Mouse (Mus musculus): ENCODE measurements around the gene Gabrr3. TPM values are rescaled to one million over a fixed set of nuclear protein-coding genes. Genes with fewer than 3 reads are reported as not detected.

Gene Gabrr3
- polyA plus RNA-seq, 1 experiment from 2014 or later = 0.12 TPM

DNA sequence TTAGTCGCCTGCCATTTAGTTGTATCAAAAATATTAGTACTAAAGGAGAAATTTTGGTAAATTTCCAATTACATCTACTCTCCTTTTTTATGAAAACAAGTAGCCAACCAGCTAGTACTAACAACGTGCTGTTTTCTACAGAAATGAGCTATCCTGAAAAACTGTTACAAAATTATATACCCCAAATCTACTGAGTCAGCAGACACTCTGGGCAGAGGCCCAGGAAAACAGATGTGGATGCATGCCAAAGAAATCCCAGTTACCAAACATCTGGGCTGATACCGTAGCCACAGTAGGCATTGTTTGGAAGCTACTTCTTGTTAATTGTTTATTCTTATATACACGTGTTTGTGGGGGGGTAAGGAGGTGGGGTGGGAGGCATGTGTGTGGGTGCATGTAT is 6.3 kb downstream of the Gabrr3 start:
- Histone ChIP-seq H3K4me2 (ENCODE audit: low read depth, severe bottlenecking) (no peak overlapping the region), H3K9ac (ENCODE audit: low read length) (no peak overlapping the region), H3K4me3 (ENCODE audit: low read depth, low read length) (no peak overlapping the region), H3K27ac (replicated peaks; ENCODE audit: low read depth, low read length) (no peak overlapping the region), H3K9me3 (ENCODE audit: control insufficient read depth, low read length) (no peaks in the 10 kb centered on the region), H3K36me3 (ENCODE audit: control insufficient read depth, insufficient read depth, low read length) (no peaks in the 10 kb centered on the region), H3K4me1 (ENCODE audit: control insufficient read depth, insufficient read depth, low read length) (no peaks in the 10 kb centered on the region), H3K27me3 (ENCODE audit: control insufficient read depth, insufficient read depth, low read length) (no peaks in the 10 kb centered on the region)
- WGBS = 72% methylated on average over 4 of the region's 4 CpGs
- ATAC-seq (ENCODE audit: insufficient number of reproducible peaks, low FRiP score, low TSS enrichment, low read depth) (no peak), DNase-seq (ENCODE audit: low spot score) (no peak)

DNA sequence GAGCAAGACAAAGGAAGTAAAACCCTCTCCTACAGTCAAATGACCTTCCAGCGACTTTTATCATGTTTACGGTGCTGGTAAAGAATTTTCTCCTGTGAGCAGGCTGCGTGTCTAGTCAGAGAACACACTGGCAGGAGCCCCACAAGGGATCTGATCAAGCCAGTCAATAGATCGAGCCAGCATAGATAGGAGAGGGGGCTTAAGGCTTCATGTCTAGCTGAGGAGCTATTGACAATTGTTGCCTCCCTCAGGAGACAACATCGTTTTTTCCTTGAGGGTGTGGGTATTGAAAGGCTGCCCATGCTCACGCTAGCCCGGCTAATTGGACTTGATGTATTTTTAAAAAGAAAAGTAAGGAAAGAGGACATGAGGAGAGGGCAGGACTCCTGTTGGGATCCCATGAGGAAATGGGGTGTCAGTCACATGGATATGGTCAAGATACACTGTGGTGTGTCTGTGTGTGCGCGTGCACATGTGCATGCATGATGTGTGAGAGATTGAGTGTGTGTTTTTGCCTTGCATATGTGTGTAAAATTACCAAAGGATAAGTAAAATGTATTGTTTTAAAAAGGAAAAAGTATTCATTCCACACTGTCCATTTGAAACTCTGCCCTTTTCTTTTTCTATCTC is 13.2 kb downstream of the Gabrr3 start:
- Histone ChIP-seq H3K27me3 (ENCODE audit: control insufficient read depth, insufficient read depth, low read length) (no peaks in the 10 kb centered on the region), H3K4me2 (ENCODE audit: low read depth, severe bottlenecking) (no peak overlapping the region), H3K4me1 (ENCODE audit: control insufficient read depth, insufficient read depth, low read length) (no peaks in the 10 kb centered on the region), H3K9ac (ENCODE audit: low read length) (no peak overlapping the region), H3K9me3 (ENCODE audit: control insufficient read depth, low read length) (no peaks in the 10 kb centered on the region), H3K36me3 (ENCODE audit: control insufficient read depth, insufficient read depth, low read length) (no peaks in the 10 kb centered on the region), H3K4me3 (ENCODE audit: low read depth, low read length) (no peak overlapping the region), H3K27ac (replicated peaks; ENCODE audit: low read depth, low read length) (no peak overlapping the region)
- 71% methylated on average over 9 of the region's 9 CpGs for WGBS
- ATAC-seq (ENCODE audit: insufficient number of reproducible peaks, low FRiP score, low TSS enrichment, low read depth) (no peak), DNase-seq (ENCODE audit: low spot score) (no peak)

DNA sequence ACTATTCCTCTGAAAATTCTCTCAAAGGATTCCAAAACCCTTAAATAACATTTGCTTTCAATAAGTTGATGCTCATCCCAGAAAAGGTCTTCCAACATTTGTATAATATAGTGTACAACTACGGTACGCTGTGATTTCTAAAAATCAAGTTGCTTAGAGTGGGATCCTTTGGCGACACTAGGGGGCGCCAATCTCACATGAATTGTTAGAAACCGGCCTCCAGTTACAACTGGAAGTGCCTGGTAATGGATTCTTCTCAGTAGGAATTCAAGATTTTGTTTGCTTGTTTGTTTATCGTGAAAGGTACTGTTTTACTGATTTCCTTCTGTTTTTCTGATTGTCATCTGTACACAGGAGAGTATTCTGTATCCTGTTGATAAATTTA is 13.7 kb downstream of the Gabrr3 start:
- 14% methylated on average over 6 of the region's 6 CpGs for WGBS
- ATAC-seq (ENCODE audit: insufficient number of reproducible peaks, low FRiP score, low TSS enrichment, low read depth) (no peak), DNase-seq (ENCODE audit: low spot score) (peak; percentile 84)
- Histone ChIP-seq H3K9me3 (ENCODE audit: control insufficient read depth, low read length) (no peaks in the 10 kb centered on the region), H3K4me1 (ENCODE audit: control insufficient read depth, insufficient read depth, low read length) (no peaks in the 10 kb centered on the region), H3K27ac (replicated peaks; ENCODE audit: low read depth, low read length) (no peak overlapping the region), H3K4me2 (ENCODE audit: low read depth, severe bottlenecking) (no peak overlapping the region), H3K36me3 (ENCODE audit: control insufficient read depth, insufficient read depth, low read length) (no peaks in the 10 kb centered on the region), H3K27me3 (ENCODE audit: control insufficient read depth, insufficient read depth, low read length) (no peaks in the 10 kb centered on the region), H3K4me3 (ENCODE audit: low read depth, low read length) (no peak overlapping the region), H3K9ac (ENCODE audit: low read length) (no peak overlapping the region)

- H3K36me3 ChIP-seq (ENCODE audit: control insufficient read depth, insufficient read depth, low read length) = no peaks in the 10 kb centered on the region
- H3K9ac ChIP-seq (ENCODE audit: low read length) = no peak overlapping the region
- H3K9me3 ChIP-seq (ENCODE audit: control insufficient read depth, low read length) = no peaks in the 10 kb centered on the region
- WGBS = 45% methylated on average over 13 of the region's 13 CpGs
- no peak overlapping the region for H3K27ac ChIP-seq (replicated peaks; ENCODE audit: low read depth, low read length)
- no peak overlapping the region for H3K4me2 ChIP-seq (ENCODE audit: low read depth, severe bottlenecking)
- DNase-seq (ENCODE audit: low spot score) (no peak), ATAC-seq (ENCODE audit: insufficient number of reproducible peaks, low FRiP score, low TSS enrichment, low read depth) (no peak)
- no peak overlapping the region for H3K4me3 ChIP-seq (ENCODE audit: low read depth, low read length)
- H3K4me1 ChIP-seq (ENCODE audit: control insufficient read depth, insufficient read depth, low read length) = no peaks in the 10 kb centered on the region
- no peaks in the 10 kb centered on the region for H3K27me3 ChIP-seq (ENCODE audit: control insufficient read depth, insufficient read depth, low read length)
Measured at GRCm38 (mm10) chr16:59421571-59422345, 14.6 kb downstream of the Gabrr3 start.

GRCm38 (mm10) chr16:59427960-59428359 is 20.8 kb downstream of the Gabrr3 start:
- H3K27ac ChIP-seq (replicated peaks; ENCODE audit: low read depth, low read length) = no peak overlapping the region
- H3K9ac ChIP-seq (ENCODE audit: low read length) = no peak overlapping the region
- no peaks in the 10 kb centered on the region for H3K9me3 ChIP-seq (ENCODE audit: control insufficient read depth, low read length)
- DNase-seq (ENCODE audit: low spot score) (no peak), ATAC-seq (ENCODE audit: insufficient number of reproducible peaks, low FRiP score, low TSS enrichment, low read depth) (no peak)
- H3K4me2 ChIP-seq (ENCODE audit: low read depth, severe bottlenecking) = no peak overlapping the region
- no peaks in the 10 kb centered on the region for H3K36me3 ChIP-seq (ENCODE audit: control insufficient read depth, insufficient read depth, low read length)
- H3K4me3 ChIP-seq (ENCODE audit: low read depth, low read length) = no peak overlapping the region
- H3K27me3 ChIP-seq (ENCODE audit: control insufficient read depth, insufficient read depth, low read length) = no peaks in the 10 kb centered on the region
- WGBS = 78% methylated on average over 7 of the region's 7 CpGs
- H3K4me1 ChIP-seq (ENCODE audit: control insufficient read depth, insufficient read depth, low read length) = no peaks in the 10 kb centered on the region

DNA sequence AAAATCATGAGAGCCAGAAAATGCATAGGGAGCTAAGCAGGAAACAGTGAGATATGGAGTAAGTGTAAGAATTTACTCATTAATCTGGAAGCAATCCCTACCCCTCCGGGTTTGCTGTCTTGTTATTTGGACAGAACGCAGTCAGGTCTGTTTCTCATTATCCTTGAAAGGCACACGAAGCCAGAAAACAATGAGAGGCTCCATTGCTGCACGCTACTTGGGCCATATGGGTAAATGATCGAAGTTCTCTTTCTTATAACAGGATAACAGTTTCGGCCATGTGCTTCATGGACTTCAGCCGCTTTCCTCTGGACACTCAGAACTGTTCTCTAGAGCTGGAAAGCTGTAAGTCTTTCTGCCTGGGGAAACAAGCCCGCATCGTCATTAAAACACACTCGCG is 26.0 kb downstream of the Gabrr3 start:
- WGBS = 34% methylated on average over 11 of the region's 11 CpGs
- Histone ChIP-seq H3K4me3 (ENCODE audit: low read depth, low read length) (no peak overlapping the region), H3K36me3 (ENCODE audit: control insufficient read depth, insufficient read depth, low read length) (no peaks in the 10 kb centered on the region), H3K4me1 (ENCODE audit: control insufficient read depth, insufficient read depth, low read length) (peaks cover 3% of the 10 kb centered on the region; the same call in 1 of the 2 replicates), H3K4me2 (ENCODE audit: low read depth, severe bottlenecking) (no peak overlapping the region), H3K27me3 (ENCODE audit: control insufficient read depth, insufficient read depth, low read length) (no peaks in the 10 kb centered on the region), H3K27ac (replicated peaks; ENCODE audit: low read depth, low read length) (0 out of 2 replicates have a peak overlapping the region, but pooled peaks have one; percentile 26), H3K9ac (ENCODE audit: low read length) (no peak overlapping the region), H3K9me3 (ENCODE audit: control insufficient read depth, low read length) (no peaks in the 10 kb centered on the region)
- DNase-seq (ENCODE audit: low spot score) (peak; percentile 31), ATAC-seq (ENCODE audit: insufficient number of reproducible peaks, low FRiP score, low TSS enrichment, low read depth) (no peak)

DNA sequence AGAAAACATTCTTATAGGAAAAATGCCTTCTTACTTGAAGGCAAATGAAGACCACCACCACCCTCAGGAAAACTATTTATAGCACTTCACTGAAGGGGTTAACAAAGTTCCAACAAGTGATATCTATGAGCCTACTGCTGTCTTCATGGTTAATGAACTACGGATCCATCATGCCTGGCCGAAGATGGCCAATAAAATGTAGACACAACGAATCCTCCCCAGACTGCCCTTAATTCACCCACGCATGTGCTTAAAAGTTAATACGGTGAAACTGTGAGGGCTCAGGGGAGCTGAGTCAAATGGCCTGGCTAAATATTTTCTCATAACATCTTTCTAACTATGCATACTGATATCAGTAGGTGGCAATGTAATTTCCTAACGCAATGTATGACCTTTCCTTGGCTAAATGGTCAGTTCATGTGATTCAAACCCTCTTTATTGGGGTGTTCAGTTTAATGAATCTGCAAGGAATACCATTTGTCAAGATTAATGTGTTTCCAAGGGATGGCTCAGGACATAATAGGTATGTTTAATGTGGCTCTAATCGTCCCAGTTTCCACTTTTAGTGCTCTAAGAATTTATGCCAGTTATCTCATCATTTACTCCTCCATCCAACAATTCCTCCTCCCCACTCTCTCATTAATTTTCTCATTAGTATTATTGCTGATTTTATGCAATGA is 37.9 kb downstream of the Gabrr3 start:
- Histone ChIP-seq H3K4me2 (ENCODE audit: low read depth, severe bottlenecking) (no peak overlapping the region), H3K27me3 (ENCODE audit: control insufficient read depth, insufficient read depth, low read length) (no peaks in the 10 kb centered on the region), H3K9ac (ENCODE audit: low read length) (no peak overlapping the region), H3K4me3 (ENCODE audit: low read depth, low read length) (no peak overlapping the region), H3K9me3 (ENCODE audit: control insufficient read depth, low read length) (no peaks in the 10 kb centered on the region), H3K4me1 (ENCODE audit: control insufficient read depth, insufficient read depth, low read length) (peaks cover 2% of the 10 kb centered on the region; the same call in 1 of the 2 replicates), H3K36me3 (ENCODE audit: control insufficient read depth, insufficient read depth, low read length) (no peaks in the 10 kb centered on the region), H3K27ac (replicated peaks; ENCODE audit: low read depth, low read length) (no peak overlapping the region)
- no peak for DNase-seq (ENCODE audit: low spot score)
- 90% methylated on average over 7 of the region's 7 CpGs for WGBS
- ATAC-seq (ENCODE audit: insufficient number of reproducible peaks, low FRiP score, low TSS enrichment, low read depth) = no peak

DNA sequence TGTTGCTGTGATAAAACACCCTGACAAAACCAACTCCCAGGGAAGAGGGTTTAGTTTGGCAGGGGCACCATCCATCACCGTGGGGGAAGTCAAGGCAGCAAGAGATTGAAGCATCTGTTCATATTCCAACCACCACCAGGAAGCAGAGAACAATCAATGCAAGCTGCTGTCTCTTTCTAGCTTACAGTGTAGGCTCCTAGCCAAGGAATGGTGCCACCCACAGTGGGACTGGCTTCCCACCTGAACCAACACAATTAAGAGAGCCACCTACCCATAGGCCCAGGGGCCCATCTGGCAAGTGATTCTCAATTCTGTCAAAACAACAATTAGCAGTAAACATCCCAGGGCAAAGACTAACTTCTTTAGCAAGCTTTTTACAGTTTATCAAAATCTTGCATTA is 41.0 kb downstream of the Gabrr3 start:
- Histone ChIP-seq H3K4me3 (ENCODE audit: low read depth, low read length) (no peak overlapping the region), H3K9me3 (ENCODE audit: control insufficient read depth, low read length) (no peaks in the 10 kb centered on the region), H3K36me3 (ENCODE audit: control insufficient read depth, insufficient read depth, low read length) (no peaks in the 10 kb centered on the region), H3K4me1 (ENCODE audit: control insufficient read depth, insufficient read depth, low read length) (no peaks in the 10 kb centered on the region), H3K27me3 (ENCODE audit: control insufficient read depth, insufficient read depth, low read length) (no peaks in the 10 kb centered on the region), H3K27ac (replicated peaks; ENCODE audit: low read depth, low read length) (no peak overlapping the region), H3K4me2 (ENCODE audit: low read depth, severe bottlenecking) (no peak overlapping the region), H3K9ac (ENCODE audit: low read length) (no peak overlapping the region)
- 86% methylated on average over 1 of the region's 1 CpGs for WGBS
- DNase-seq (ENCODE audit: low spot score) = no peak
- ATAC-seq (ENCODE audit: insufficient number of reproducible peaks, low FRiP score, low TSS enrichment, low read depth) = no peak

Measured in limb, embryonic 11.5 days (tissue).